Mouse (Mus musculus): Measurements from ENCODE around the gene Lonrf2.

DNA sequence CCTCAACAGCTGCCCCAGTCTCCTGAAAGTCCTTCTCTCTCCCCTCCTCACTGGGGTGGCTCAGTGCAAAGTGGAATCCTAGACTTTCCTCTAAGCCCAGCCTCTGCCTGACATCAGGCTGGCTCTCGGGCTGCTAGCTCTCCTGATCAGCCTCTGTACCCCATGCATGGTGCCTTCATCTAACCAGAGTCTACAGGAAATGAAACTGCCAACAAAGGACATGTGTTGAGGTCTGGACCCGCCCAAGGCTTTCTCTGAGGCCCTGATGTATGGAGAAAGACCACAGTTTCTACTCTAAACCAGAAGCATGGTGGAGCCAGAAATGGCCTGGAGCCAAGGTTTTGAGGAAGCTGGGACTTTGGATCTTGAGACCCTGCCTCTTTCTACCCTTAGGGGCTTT lies 49.4 kb upstream of the Lonrf2 start:
- TF ChIP-seq CTCF (IDR thresholded peaks at IDR 0.05; ENCODE audit: control insufficient read depth, insufficient read depth, low read length): no peak
- TF ChIP-seq POLR2A (IDR thresholded peaks at IDR 0.05; ENCODE audit: borderline replicate concordance, control insufficient read depth, low read depth, low read length): no peak

Measured in bone marrow, adult 2 months (tissue).